ENCODE assay signal across 9 mouse cellular contexts in the genomic region with DNA sequence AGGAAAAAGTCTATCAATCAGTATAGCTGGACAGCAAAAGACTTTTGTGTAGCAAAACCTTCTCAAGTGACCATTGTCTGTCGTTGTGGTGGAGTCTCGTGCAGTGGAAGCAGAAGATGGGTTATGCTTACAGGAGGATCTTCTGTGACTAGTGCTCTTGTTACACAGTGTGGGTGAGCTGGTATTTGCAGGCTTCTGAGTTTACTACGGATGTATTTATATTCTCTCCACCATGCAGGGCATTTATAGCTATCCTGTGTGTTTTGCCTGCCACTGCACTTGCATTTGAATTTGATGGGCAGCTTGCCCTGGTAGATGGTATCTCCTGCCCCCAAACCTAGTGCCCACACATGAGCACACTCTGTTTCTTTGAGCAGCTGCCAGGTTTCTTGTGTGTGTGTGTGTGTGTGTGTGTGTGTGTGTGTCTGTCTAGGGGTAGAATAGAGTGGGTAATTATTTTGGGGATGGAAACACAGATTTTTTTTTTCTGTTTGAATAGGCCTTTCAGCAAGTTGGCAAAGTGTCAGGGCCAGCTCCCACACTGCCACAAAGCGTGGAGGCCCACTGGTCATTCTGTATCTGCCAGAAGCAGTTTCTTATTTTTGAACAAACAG.
DNase-seq lines count a peak whose midpoint lies in the region; ATAC-seq lines count a peak whose summit lies in the region.
"Had no signal": no experiment of that assay in that cellular context is flagged by ENCODE, and none has a peak within 500 bp of the region (broad histone marks: within the 10 kb centered on the region; RNA-seq: fewer than 3 reads in every experiment).

No protein-coding gene starts in this region.

- no peak overlapping the region for H3K9ac ChIP-seq in neural tube, embryonic 15.5 days (replicated peaks)

- H3K9me3 ChIP-seq in neural tube, embryonic 15.5 days (replicated peaks) = 0 out of 2 replicates have a peak, but pooled peaks cover 6% of the 10 kb centered on the region

- 37% methylated on average over 4 of the region's 4 CpGs for WGBS in neural tube, embryonic 15.5 days

- DNase-seq in gastrocnemius, postnatal 10 days = peak; percentile 9
- no peak for DNase-seq in gastrocnemius, postnatal 14 days
- DNase-seq in cerebellum, adult 9-11 months = peak; percentile 52
- DNase-seq in layer of hippocampus, adult 11-12 months (ENCODE audit: low spot score) = peak; percentile 63
- no peak for DNase-seq in gastrocnemius, adult 18-20 months (ENCODE audit: low spot score)
- no peak for DNase-seq in adrenal gland, adult 18-20 months (ENCODE audit: low spot score in 2 of 2)

- H3K27ac ChIP-seq in neural tube, embryonic 15.5 days (replicated peaks) = peak overlapping the region; percentile 72
- H3K27ac ChIP-seq: macrophage had no signal

- peaks cover 22% of the 10 kb centered on the region for H3K4me1 ChIP-seq in neural tube, embryonic 15.5 days

- intact Hi-C loops in gastrocnemius, postnatal 14 days (cut with DNase I; ENCODE audit: low total_unique reads) = no loop called here

- H3K4me3 ChIP-seq in neural tube, embryonic 15.5 days (replicated peaks) = no peak overlapping the region

- no peak overlapping the region for H3K4me2 ChIP-seq in neural tube, embryonic 15.5 days

- H3K36me3 ChIP-seq in neural tube, embryonic 15.5 days = no peaks in the 10 kb centered on the region

- peak; percentile 67; the same call in 1 of the 2 replicates for ATAC-seq in neural tube, embryonic 15.5 days (ENCODE audit: low FRiP score)
- no peak for ATAC-seq in megakaryocyte-erythroid progenitor cell, adult 5-6 weeks (replicated peaks; ENCODE audit: low FRiP score, low TSS enrichment, poor library complexity, severe bottlenecking)

- H3K27me3 ChIP-seq in neural tube, embryonic 15.5 days (replicated peaks) = no peaks in the 10 kb centered on the region

Comparison
In these comparisons a context has a peak if more than half of its experiments do, and no peak if none do; other contexts are left out.
1. DNase-seq: peak in gastrocnemius, postnatal 10 days (single experiment), cerebellum, adult 9-11 months (single experiment) and layer of hippocampus, adult 11-12 months (single experiment); none in gastrocnemius, postnatal 14 days (single experiment), gastrocnemius, adult 18-20 months (single experiment) and adrenal gland, adult 18-20 months (0 of 2).